Mouse (Mus musculus) megakaryocyte-erythroid progenitor cell, adult 5 weeks (primary cell): ENCODE measurements around the gene Bpifc. TPM values are rescaled to one million over a fixed set of nuclear protein-coding genes. Genes with fewer than 3 reads are reported as not detected.

Experiments
- polyA plus RNA-seq: library from polyadenylated mRNA; stranded (reverse); fragments of >175 nt; gene quantifications from 2 replicates; pipeline ENCODE4 v1.2.3, GENCODE M21; 2012

Bpifc gene
- polyA plus RNA-seq: 0.26 and 1.00 TPM in 2 replicates

GRCm38 (mm10) chr10:86011781-86012180 is at the start of gene Bpifc:
Bpifc (minus strand) TSS chr10:86011895.

GRCm38 (mm10) chr10:86021749-86022473 is 10.2 kb upstream of the Bpifc start, which contains the start of gene Fbxo7:
Fbxo7 (plus strand) TSS chr10:86021972.

GRCm38 (mm10) chr10:85957464-85957950 is 54.2 kb downstream of the Bpifc start, which contains the start of gene Rtcb:
Rtcb (minus strand) TSS chr10:85957823.

GRCm38 (mm10) chr10:85927676-85928445 is 83.8 kb downstream of the Bpifc start, which contains the start of gene Ascl4:
Ascl4 (plus strand) TSS chr10:85927681.

GRCm38 (mm10) chr10:85916498-85917309 is 95.0 kb downstream of the Bpifc start, which contains the start of gene Prdm4:
Prdm4 (minus strand) TSS chr10:85917142.

Other genes starting within 250 kb of the Bpifc start
- gene Pwp1, start 182.4 kb downstream of the Bpifc start, polyA plus RNA-seq: 20.3 and 27.1 TPM in 2 replicates
- 17.1 TPM in 2 replicates for gene Prdm4, start 94.8 kb downstream of the Bpifc start, polyA plus RNA-seq
- not detected in 2 replicates for gene Ascl4, start 84.2 kb downstream of the Bpifc start, polyA plus RNA-seq
- 62.6 and 70.3 TPM in 2 replicates for gene Rtcb, start 54.1 kb downstream of the Bpifc start, polyA plus RNA-seq
- gene Fbxo7, start 10.1 kb upstream of the Bpifc start, polyA plus RNA-seq: 19.9 and 28.0 TPM in 2 replicates